Mouse (Mus musculus) ES-Bruce4 (cell line): ENCODE measurements around the gene S1pr3.

ENCODE experiments used
- CTCF ChIP-seq: IDR thresholded peaks from one replicate; pipeline ENCODE4 v1.8.1; 2011; ENCODE audit warnings: low read depth, low read length
- EP300 ChIP-seq: IDR thresholded peaks from 2 replicates; pipeline ENCODE4 v1.6.1; 2011; ENCODE audit warnings: low read depth, low read length; ENCODE audit not compliant: insufficient read depth
- POLR2A ChIP-seq: IDR thresholded peaks from one replicate; pipeline ENCODE4 v1.8.1; 2011; ENCODE audit warnings: low read length; ENCODE audit not compliant: insufficient read depth

DNA sequence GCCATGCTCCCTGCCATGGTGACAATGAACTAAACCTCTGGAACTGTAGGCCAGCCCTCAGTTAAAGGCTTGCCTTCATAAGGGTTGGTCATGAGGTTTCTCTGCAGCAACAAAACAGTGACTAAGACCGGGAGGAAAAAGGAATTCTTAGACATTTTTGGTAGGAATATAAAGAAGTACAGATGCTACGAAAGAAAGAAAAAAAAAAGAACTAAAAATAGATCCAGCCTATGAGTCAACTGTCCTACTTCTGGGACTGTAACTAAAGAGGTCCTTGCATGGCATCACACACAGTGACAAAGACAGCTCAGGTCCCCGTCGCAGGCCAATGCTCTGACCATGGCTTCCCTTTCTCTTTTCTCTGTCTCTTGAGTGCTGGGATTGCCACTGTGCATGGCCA, 3.9 kb upstream of the S1pr3 start:
- TF ChIP-seq EP300 (no peak), CTCF (no peak), POLR2A (no peak)
